Mouse (Mus musculus) C2C12 (cell line): Measurements from ENCODE around the gene Ttc26. TPM values are rescaled to one million over a fixed set of nuclear protein-coding genes. Genes with fewer than 3 reads are reported as not detected.

ENCODE experiments used
- H3K27me3 ChIP-seq: one replicate; pipeline ENCODE4 v1.6.1; 2011; ENCODE audit not compliant: control insufficient read depth, insufficient read depth, insufficient read length
- H3K36me3 ChIP-seq: one replicate; pipeline ENCODE4 v1.6.1; 2011; ENCODE audit not compliant: control insufficient read depth, insufficient read depth
- H3K4me3 ChIP-seq: one replicate; pipeline ENCODE4 v1.5.1; 2011; ENCODE audit warnings: mild to moderate bottlenecking, control low read depth; ENCODE audit not compliant: poor library complexity, insufficient read depth, severe bottlenecking
- H3K79me2 ChIP-seq: one replicate; pipeline ENCODE4 v1.6.1; 2011; ENCODE audit not compliant: control insufficient read depth, insufficient read depth
- H3K79me3 ChIP-seq: one replicate; pipeline ENCODE4 v1.6.1; 2011; ENCODE audit warnings: low read depth, control low read depth
- H3ac ChIP-seq: one replicate; pipeline ENCODE3; 2011; ENCODE audit warnings: low read depth; ENCODE audit not compliant: control insufficient read depth, insufficient read length
- CEBPB ChIP-seq: IDR thresholded peaks from one replicate; pipeline ENCODE4 v1.6.1; 2011; ENCODE audit warnings: low read depth, mild to moderate bottlenecking, control low read depth, moderate library complexity
- CTCF ChIP-seq: IDR thresholded peaks from one replicate; pipeline ENCODE4 v1.5.1; 2011; ENCODE audit not compliant: control insufficient read depth, insufficient read depth, insufficient read length
- FOSL1 ChIP-seq: IDR thresholded peaks from one replicate; pipeline ENCODE4 v1.8.0; 2011; ENCODE audit warnings: mild to moderate bottlenecking, low read length; ENCODE audit not compliant: poor library complexity, insufficient read depth, severe bottlenecking
- MAX ChIP-seq: IDR thresholded peaks from one replicate; pipeline ENCODE4 v1.6.1; 2011; ENCODE audit warnings: mild to moderate bottlenecking, control low read depth
- MYOD1 ChIP-seq: IDR thresholded peaks from one replicate; pipeline ENCODE4 v1.6.1; 2011; ENCODE audit warnings: low read depth; ENCODE audit not compliant: control insufficient read depth, insufficient read length
- MYOG ChIP-seq: IDR thresholded peaks from one replicate; pipeline ENCODE4 v1.6.1; 2011; ENCODE audit not compliant: control insufficient read depth, insufficient read length; ENCODE audit errors: extremely low read depth
- USF1 ChIP-seq: IDR thresholded peaks from one replicate; pipeline ENCODE4 v1.6.1; 2011; ENCODE audit warnings: low read depth, mild to moderate bottlenecking, control low read depth, moderate library complexity
- polyA plus RNA-seq: library from polyadenylated mRNA; unstranded; fragments of >200 nt; fragmentation: generic; extraction: Trizol; gene quantifications from one replicate; pipeline ENCODE4 v1.2.1, GENCODE M21; 2012; ENCODE audit warnings: missing spikeins

Gene Ttc26
- polyA plus RNA-seq, 1 experiment = 2.1 TPM

DNA sequence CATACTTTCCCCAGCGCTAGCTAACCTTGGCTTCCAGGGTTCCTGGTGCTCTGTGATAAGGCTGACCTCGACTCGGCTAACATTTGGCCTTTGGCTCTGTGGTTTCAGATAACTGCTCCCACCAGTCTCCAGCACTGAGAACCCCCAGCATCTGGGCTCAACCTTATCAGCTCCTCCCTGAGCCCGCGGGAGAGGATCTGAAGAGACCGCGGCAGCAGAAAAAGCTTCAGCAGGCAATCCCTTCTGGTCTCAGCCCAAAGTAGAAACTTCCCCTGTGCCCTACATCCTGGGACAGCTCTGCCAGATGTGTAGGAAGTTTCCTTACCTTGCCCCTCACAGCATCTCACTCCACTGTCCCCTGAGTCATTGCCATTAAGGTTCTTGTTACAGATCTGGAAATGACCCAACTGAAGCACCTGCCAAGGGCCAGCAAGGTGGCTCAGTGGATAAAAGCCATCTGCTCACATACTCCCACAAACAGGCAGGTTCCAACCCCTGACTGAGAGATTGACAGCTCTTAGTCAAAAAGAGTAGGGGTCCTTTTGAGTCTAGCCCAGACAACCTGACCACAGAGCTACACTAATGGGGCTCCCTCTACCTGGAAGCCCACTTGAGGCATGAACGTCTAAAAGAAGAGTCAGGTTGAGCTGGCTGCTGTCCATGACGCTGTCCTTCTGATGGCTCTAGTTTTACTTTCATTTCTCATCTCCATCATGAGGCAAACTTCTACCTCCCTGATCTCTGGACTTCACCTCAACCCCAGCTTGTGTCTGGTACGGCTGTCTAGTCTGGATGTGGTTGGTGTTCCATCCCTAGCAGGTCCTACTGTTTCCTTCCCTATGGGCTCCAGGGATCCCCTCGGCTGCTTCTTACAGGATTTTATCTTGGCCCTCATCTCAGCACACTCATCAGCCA lies 39.3 kb upstream of the Ttc26 start:
- Histone ChIP-seq H3K27me3 (no peaks in the 10 kb centered on the region), H3K79me3 (peaks cover 46% of the 10 kb centered on the region), H3K36me3 (peaks cover 28% of the 10 kb centered on the region), H3K79me2 (peaks cover 70% of the 10 kb centered on the region), H3K4me3 (no peak overlapping the region), H3ac (no peak overlapping the region)
- no peak for TF ChIP-seq MYOG
- TF ChIP-seq MYOD1 = no peak
- no peak for TF ChIP-seq CEBPB
- TF ChIP-seq USF1 = no peak
- TF ChIP-seq CTCF = no peak
- no peak for TF ChIP-seq MAX
- no peak for TF ChIP-seq FOSL1

GRCm38 (mm10) chr6:38342666-38342992 lies 38.6 kb upstream of the Ttc26 start:
- no peak for TF ChIP-seq MAX
- no peak for TF ChIP-seq MYOD1
- no peak for TF ChIP-seq CEBPB
- no peak for TF ChIP-seq FOSL1
- no peak for TF ChIP-seq MYOG
- no peak for TF ChIP-seq USF1
- TF ChIP-seq CTCF = no peak
- peaks cover 76% of the 10 kb centered on the region for H3K79me2 ChIP-seq
- H3K27me3 ChIP-seq = no peaks in the 10 kb centered on the region
- no peak overlapping the region for H3ac ChIP-seq
- H3K4me3 ChIP-seq = no peak overlapping the region
- H3K79me3 ChIP-seq = peaks cover 52% of the 10 kb centered on the region
- peaks cover 28% of the 10 kb centered on the region for H3K36me3 ChIP-seq

- H3K79me2 ChIP-seq = peaks cover 86% of the 10 kb centered on the region
- peaks cover 59% of the 10 kb centered on the region for H3K79me3 ChIP-seq
- no peak overlapping the region for H3K4me3 ChIP-seq
- peaks cover 21% of the 10 kb centered on the region for H3K36me3 ChIP-seq
- TF ChIP-seq CEBPB = no peak
- no peak for TF ChIP-seq USF1
- no peak for TF ChIP-seq CTCF
- no peak for TF ChIP-seq MYOD1
- no peaks in the 10 kb centered on the region for H3K27me3 ChIP-seq
- no peak overlapping the region for H3ac ChIP-seq
These were observed 37.7 kb upstream of the Ttc26 start for GRCm38 (mm10) chr6:38343581-38343980.

DNA sequence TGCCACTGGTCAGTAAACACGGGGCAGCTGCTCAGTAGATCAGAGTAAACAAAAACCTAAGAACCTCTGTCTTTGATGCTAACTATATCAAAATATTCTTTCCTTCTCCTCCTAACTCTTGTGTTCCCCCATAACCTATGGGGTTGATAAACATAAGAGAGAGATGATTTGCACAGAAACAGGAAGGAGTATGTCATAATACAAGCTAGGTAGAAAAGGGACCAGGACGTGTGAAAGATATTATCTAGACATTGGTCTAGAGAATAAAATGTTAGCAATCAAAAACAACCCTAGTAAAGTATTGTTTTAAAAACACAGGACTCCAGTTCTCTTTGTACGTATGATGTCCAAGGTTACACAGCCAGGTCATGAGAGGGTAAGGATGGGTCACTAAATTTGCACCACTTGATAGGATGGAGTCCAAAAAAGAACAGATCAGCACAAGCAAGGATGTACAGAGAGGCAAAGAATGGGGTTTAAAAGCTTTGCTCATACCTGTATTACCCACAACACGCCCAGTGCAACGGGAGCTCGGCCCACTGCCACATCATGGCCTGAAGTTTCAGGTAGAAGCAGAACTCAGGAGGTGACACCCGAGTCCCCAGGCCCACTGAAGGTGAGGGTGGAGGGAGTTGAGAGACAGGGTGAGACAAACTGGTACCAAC lies 37.1 kb upstream of the Ttc26 start:
- TF ChIP-seq MYOG = no peak
- TF ChIP-seq USF1 = no peak
- no peak for TF ChIP-seq FOSL1
- no peak for TF ChIP-seq CTCF
- no peak for TF ChIP-seq CEBPB
- no peak for TF ChIP-seq MYOD1
- H3K79me2 ChIP-seq = peaks cover 91% of the 10 kb centered on the region
- peaks cover 15% of the 10 kb centered on the region for H3K36me3 ChIP-seq
- no peak overlapping the region for H3ac ChIP-seq
- H3K79me3 ChIP-seq = peaks cover 65% of the 10 kb centered on the region
- no peaks in the 10 kb centered on the region for H3K27me3 ChIP-seq
- H3K4me3 ChIP-seq = no peak overlapping the region

- TF ChIP-seq USF1 (no peak), CEBPB (no peak), FOSL1 (no peak), MYOD1 (no peak), MAX (no peak), CTCF (no peak), MYOG (no peak)
- Histone ChIP-seq H3K27me3 (no peaks in the 10 kb centered on the region), H3K79me2 (peaks cover 99% of the 10 kb centered on the region), H3ac (no peak overlapping the region), H3K79me3 (peaks cover 81% of the 10 kb centered on the region), H3K36me3 (peaks cover 16% of the 10 kb centered on the region), H3K4me3 (no peak overlapping the region)
These were observed 35.5 kb upstream of the Ttc26 start for GRCm38 (mm10) chr6:38345796-38346195.
